Comparison of ENCODE assay signal across 10 mouse cellular contexts in the genomic region with DNA sequence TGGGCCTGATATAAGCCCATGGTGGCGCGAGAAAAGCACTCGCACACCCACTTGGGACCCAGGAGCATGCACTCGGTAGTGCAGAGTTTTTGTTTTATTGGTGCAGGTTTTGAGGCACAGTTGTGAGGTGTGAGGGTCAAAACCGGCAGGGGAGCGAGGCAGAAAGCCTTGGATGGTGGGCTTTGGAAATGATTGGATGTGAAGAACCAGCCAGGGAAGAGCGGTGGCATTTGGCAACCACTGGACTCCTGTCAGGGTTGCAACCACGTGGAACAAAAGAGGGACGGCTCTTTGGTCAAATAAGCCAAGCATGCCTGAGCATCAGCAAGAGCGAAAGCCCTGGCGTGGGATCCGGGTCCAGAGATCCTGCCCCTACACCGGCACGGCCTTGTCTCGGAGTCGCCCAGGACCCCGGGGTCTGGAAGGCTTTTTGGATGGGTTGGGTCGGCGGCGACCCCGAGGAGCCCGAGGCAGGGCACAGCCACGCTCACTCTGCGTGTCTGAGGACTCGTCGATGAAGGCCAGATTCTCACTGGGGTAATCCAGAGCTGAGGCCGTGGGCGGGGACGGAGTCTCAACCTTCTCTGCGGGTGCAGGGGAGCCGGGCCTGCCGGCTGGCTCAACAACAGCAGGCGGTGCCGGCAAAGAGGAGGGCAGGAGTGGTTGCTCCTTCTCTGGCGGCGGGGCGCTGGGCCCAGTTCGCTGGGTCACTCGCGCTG. TPM values are rescaled to one million over a fixed set of nuclear protein-coding genes. Genes with fewer than 3 reads are reported as not detected.
DNase-seq lines count a peak whose midpoint lies in the region; ATAC-seq and TF ChIP-seq lines count a peak whose summit lies in the region.
"Had no signal": no experiment of that assay in that cellular context is flagged by ENCODE, and none has a peak within 500 bp of the region (broad histone marks: within the 10 kb centered on the region; RNA-seq: fewer than 3 reads in every experiment).

No protein-coding gene starts in this region.

- no peak overlapping the region for H3K9ac ChIP-seq in midbrain, embryonic 11.5 days (ENCODE audit: low read length)
- no peak overlapping the region for H3K9ac ChIP-seq in midbrain, embryonic 16.5 days (ENCODE audit: low read depth, low read length)
- H3K9ac ChIP-seq in limb, embryonic 11.5 days (ENCODE audit: low read length): no peak overlapping the region
- peak overlapping the region; percentile 38 for H3K9ac ChIP-seq in stomach, postnatal 0 days (ENCODE audit: low read length)

- H3K27ac ChIP-seq in heart, embryonic 10.5 days: no peak overlapping the region
- H3K27ac ChIP-seq in midbrain, embryonic 11.5 days (ENCODE audit: low read depth, low read length): no peak overlapping the region
- no peak overlapping the region for H3K27ac ChIP-seq in midbrain, embryonic 16.5 days (ENCODE audit: low read length)
- no peak overlapping the region for H3K27ac ChIP-seq in limb, embryonic 11.5 days (replicated peaks; ENCODE audit: low read depth, low read length)
- peak overlapping the region; percentile 88 for H3K27ac ChIP-seq in stomach, postnatal 0 days (replicated peaks)

- intact Hi-C loops in heart, postnatal 36 days (cut with DNase I): loop anchor here (2.0 to 10.0 kb wide), 2 partner anchors 15 to 269 kb away; a partner anchor contains a TSS

- TF ChIP-seq CTCF in stomach, postnatal 0 days (IDR thresholded peaks at IDR 0.05; ENCODE audit: low read depth): no peak

- no peaks in the 10 kb centered on the region for H3K9me3 ChIP-seq in heart, embryonic 10.5 days
- H3K9me3 ChIP-seq in midbrain, embryonic 11.5 days (ENCODE audit: control insufficient read depth, low read length): no peaks in the 10 kb centered on the region
- H3K9me3 ChIP-seq in midbrain, embryonic 16.5 days (replicated peaks; ENCODE audit: control insufficient read depth, low read length, poor library complexity, severe bottlenecking): no peaks in the 10 kb centered on the region
- H3K9me3 ChIP-seq in limb, embryonic 11.5 days (ENCODE audit: control insufficient read depth, low read length): no peaks in the 10 kb centered on the region
- H3K9me3 ChIP-seq in stomach, postnatal 0 days (ENCODE audit: control insufficient read depth, low read length): no peaks in the 10 kb centered on the region

- H3K4me2 ChIP-seq in midbrain, embryonic 11.5 days: no peak overlapping the region
- H3K4me2 ChIP-seq in midbrain, embryonic 16.5 days (ENCODE audit: low read length): no peak overlapping the region
- H3K4me2 ChIP-seq in limb, embryonic 11.5 days (ENCODE audit: low read depth, severe bottlenecking): no peak overlapping the region; the same call in 1 of the 2 replicates
- peak overlapping the region; percentile 49 for H3K4me2 ChIP-seq in stomach, postnatal 0 days (replicated peaks; ENCODE audit: low read depth)

- peaks cover 49% of the 10 kb centered on the region for H3K4me1 ChIP-seq in heart, embryonic 10.5 days
- peaks cover 8% of the 10 kb centered on the region for H3K4me1 ChIP-seq in midbrain, embryonic 11.5 days (ENCODE audit: control insufficient read depth, insufficient read depth, low read length)
- H3K4me1 ChIP-seq in midbrain, embryonic 16.5 days (ENCODE audit: control insufficient read depth, insufficient read depth, low read length): peaks cover 8% of the 10 kb centered on the region
- H3K4me1 ChIP-seq in limb, embryonic 11.5 days (ENCODE audit: control insufficient read depth, insufficient read depth, low read length): peaks cover 5% of the 10 kb centered on the region
- H3K4me1 ChIP-seq in stomach, postnatal 0 days (replicated peaks; ENCODE audit: control insufficient read depth, insufficient read depth): peaks cover 13% of the 10 kb centered on the region

- 7% methylated on average over 40 of the region's 40 CpGs for whole genome bisulfite sequencing in heart, embryonic 10.5 days
- WGBS in midbrain, embryonic 11.5 days: 5% methylated on average over 38 of the region's 40 CpGs
- 7% methylated on average over 40 of the region's 40 CpGs for WGBS in midbrain, embryonic 16.5 days
- WGBS in limb, embryonic 11.5 days: 7% methylated on average over 35 of the region's 40 CpGs
- 30% methylated on average over 40 of the region's 40 CpGs for WGBS in stomach, postnatal 0 days

- no peak for TF ChIP-seq EP300 in stomach, postnatal 0 days (optimal IDR thresholded peaks at IDR 0.05)

- peak overlapping the region; percentile 41 for H3K4me3 ChIP-seq in heart, embryonic 10.5 days
- H3K4me3 ChIP-seq in midbrain, embryonic 11.5 days (ENCODE audit: low read depth, low read length): no peak overlapping the region
- no peak overlapping the region for H3K4me3 ChIP-seq in midbrain, embryonic 16.5 days (ENCODE audit: low read depth, low read length)
- H3K4me3 ChIP-seq in limb, embryonic 11.5 days (ENCODE audit: low read depth, low read length): peak overlapping the region; percentile 2; the same call in 1 of the 2 replicates
- H3K4me3 ChIP-seq in stomach, postnatal 0 days (ENCODE audit: low read depth, low read length): peak overlapping the region; percentile 24

- H3K27me3 ChIP-seq in heart, embryonic 10.5 days (ENCODE audit: insufficient read depth, poor library complexity, severe bottlenecking): peaks cover 81% of the 10 kb centered on the region
- H3K27me3 ChIP-seq in midbrain, embryonic 11.5 days (ENCODE audit: control insufficient read depth, insufficient read depth, low read length): peaks cover 63% of the 10 kb centered on the region
- H3K27me3 ChIP-seq in midbrain, embryonic 16.5 days (ENCODE audit: control insufficient read depth, insufficient read depth, low read depth, low read length): peaks cover 58% of the 10 kb centered on the region
- H3K27me3 ChIP-seq in limb, embryonic 11.5 days (ENCODE audit: control insufficient read depth, insufficient read depth, low read length): peaks cover 69% of the 10 kb centered on the region
- H3K27me3 ChIP-seq in stomach, postnatal 0 days (ENCODE audit: control insufficient read depth, insufficient read depth, low read length): no peaks in the 10 kb centered on the region

- DNase-seq in heart, embryonic 10.5 days (ENCODE audit: low spot score): no peak
- DNase-seq in heart, postnatal 36 days: no peak
- DNase-seq in midbrain, embryonic 11.5 days (ENCODE audit: low spot score, missing footprints): peak; percentile 94
- DNase-seq in limb, embryonic 11.5 days (ENCODE audit: low spot score): no peak
- no peak for DNase-seq in stomach, postnatal 0 days (ENCODE audit: low spot score)
- no peak for DNase-seq in left cerebral cortex, adult 11 months (ENCODE audit: low spot score)
- DNase-seq in thymus, postnatal 10 days (ENCODE audit: low spot score in 2 of 2): no peak
- DNase-seq: gastrocnemius, postnatal 25 days; right cerebral cortex, postnatal 4 days had no signal

- no peaks in the 10 kb centered on the region for H3K36me3 ChIP-seq in heart, embryonic 10.5 days
- H3K36me3 ChIP-seq in midbrain, embryonic 11.5 days (ENCODE audit: control insufficient read depth, insufficient read depth, low read length): no peaks in the 10 kb centered on the region
- no peaks in the 10 kb centered on the region for H3K36me3 ChIP-seq in midbrain, embryonic 16.5 days (ENCODE audit: control insufficient read depth, insufficient read depth, low read length)
- no peaks in the 10 kb centered on the region for H3K36me3 ChIP-seq in limb, embryonic 11.5 days (ENCODE audit: control insufficient read depth, insufficient read depth, low read length)
- H3K36me3 ChIP-seq in stomach, postnatal 0 days (ENCODE audit: control insufficient read depth, insufficient read depth, low read length): no peaks in the 10 kb centered on the region

- ATAC-seq in midbrain, embryonic 11.5 days (ENCODE audit: low FRiP score): no peak
- no peak for ATAC-seq in midbrain, embryonic 16.5 days
- no peak for ATAC-seq in limb, embryonic 11.5 days (ENCODE audit: insufficient number of reproducible peaks, low FRiP score, low TSS enrichment, low read depth)
- ATAC-seq in stomach, postnatal 0 days (ENCODE audit: low FRiP score, low TSS enrichment): no peak

RNA-seq across cellular contexts. Expression of a gene that starts 0.6 kb away (rescaled TPM):
- 2.3 and 2.4 TPM in 2 replicates for polyA plus RNA-seq in heart, embryonic 10.5 days (2016; fragmentation: Nextera tagmentation; extraction: Ambion mirVana)
- not detected for total RNA-seq in heart, postnatal 36 days (2021)
- not detected in 2 replicates for polyA plus RNA-seq in midbrain, embryonic 11.5 days (2014; fragmentation: Nextera tagmentation; extraction: Ambion mirVana)
- polyA plus RNA-seq in midbrain, embryonic 16.5 days (2015; fragmentation: Nextera tagmentation; extraction: Ambion mirVana): 0.85 and 1.9 TPM in 2 replicates
- 0.71 and 1.3 TPM in 2 replicates for polyA plus RNA-seq in limb, embryonic 11.5 days (2014; fragmentation: Nextera tagmentation; extraction: Ambion mirVana)
- 3.7 and 4.5 TPM in 2 replicates for polyA plus RNA-seq in stomach, postnatal 0 days (2015; fragmentation: Nextera tagmentation; extraction: Ambion mirVana)
- total RNA-seq: gastrocnemius, postnatal 25 days had no signal

RNA-seq across cellular contexts. Expression of a gene that starts 4.2 kb away (rescaled TPM):
- polyA plus RNA-seq in heart, embryonic 10.5 days (2016; fragmentation: Nextera tagmentation; extraction: Ambion mirVana): 23.1 and 29.4 TPM in 2 replicates
- 100 to 1,000 TPM; 146 to 154 TPM for total RNA-seq in heart, postnatal 36 days (2021)
- 3.4 and 3.7 TPM in 2 replicates for polyA plus RNA-seq in midbrain, embryonic 11.5 days (2014; fragmentation: Nextera tagmentation; extraction: Ambion mirVana)
- polyA plus RNA-seq in midbrain, embryonic 16.5 days (2015; fragmentation: Nextera tagmentation; extraction: Ambion mirVana): 13.2 and 13.4 TPM in 2 replicates
- 1.9 and 3.3 TPM in 2 replicates for polyA plus RNA-seq in limb, embryonic 11.5 days (2014; fragmentation: Nextera tagmentation; extraction: Ambion mirVana)
- 20.4 and 20.8 TPM in 2 replicates for polyA plus RNA-seq in stomach, postnatal 0 days (2015; fragmentation: Nextera tagmentation; extraction: Ambion mirVana)

RNA-seq across cellular contexts. Expression of a gene that starts 8.5 kb away (rescaled TPM):
- polyA plus RNA-seq in heart, embryonic 10.5 days (2016; fragmentation: Nextera tagmentation; extraction: Ambion mirVana): 0.25 and 0.32 TPM in 2 replicates
- total RNA-seq in heart, postnatal 36 days (2021): not detected
- polyA plus RNA-seq in midbrain, embryonic 11.5 days (2014; fragmentation: Nextera tagmentation; extraction: Ambion mirVana): not detected in 2 replicates
- 7.7 and 11.7 TPM in 2 replicates for polyA plus RNA-seq in midbrain, embryonic 16.5 days (2015; fragmentation: Nextera tagmentation; extraction: Ambion mirVana)
- 0.24 and 0.31 TPM in 2 replicates for polyA plus RNA-seq in limb, embryonic 11.5 days (2014; fragmentation: Nextera tagmentation; extraction: Ambion mirVana)
- 0.75 and 0.98 TPM in 2 replicates for polyA plus RNA-seq in stomach, postnatal 0 days (2015; fragmentation: Nextera tagmentation; extraction: Ambion mirVana)
- total RNA-seq: gastrocnemius, postnatal 25 days had no signal

RNA-seq across cellular contexts. Expression of a gene that starts 15.9 kb away (rescaled TPM):
- polyA plus RNA-seq in heart, embryonic 10.5 days (2016; fragmentation: Nextera tagmentation; extraction: Ambion mirVana): 166 and 169 TPM in 2 replicates
- total RNA-seq in heart, postnatal 36 days (2021): 100 to 1,000 TPM; 693 to 776 TPM
- 123 and 127 TPM in 2 replicates for polyA plus RNA-seq in midbrain, embryonic 11.5 days (2014; fragmentation: Nextera tagmentation; extraction: Ambion mirVana)
- 353 and 382 TPM in 2 replicates for polyA plus RNA-seq in midbrain, embryonic 16.5 days (2015; fragmentation: Nextera tagmentation; extraction: Ambion mirVana)
- 74.7 and 90.5 TPM in 2 replicates for polyA plus RNA-seq in limb, embryonic 11.5 days (2014; fragmentation: Nextera tagmentation; extraction: Ambion mirVana)
- 537 and 559 TPM in 2 replicates for polyA plus RNA-seq in stomach, postnatal 0 days (2015; fragmentation: Nextera tagmentation; extraction: Ambion mirVana)

RNA-seq across cellular contexts. Expression of a gene that starts 15.9 kb away (rescaled TPM):
- 61.3 and 62.0 TPM in 2 replicates for polyA plus RNA-seq in heart, embryonic 10.5 days (2016; fragmentation: Nextera tagmentation; extraction: Ambion mirVana)
- total RNA-seq in heart, postnatal 36 days (2021): 10 to 100 TPM; 22.0 to 24.7 TPM
- 53.7 and 55.9 TPM in 2 replicates for polyA plus RNA-seq in midbrain, embryonic 11.5 days (2014; fragmentation: Nextera tagmentation; extraction: Ambion mirVana)
- 84.7 and 92.5 TPM in 2 replicates for polyA plus RNA-seq in midbrain, embryonic 16.5 days (2015; fragmentation: Nextera tagmentation; extraction: Ambion mirVana)
- polyA plus RNA-seq in limb, embryonic 11.5 days (2014; fragmentation: Nextera tagmentation; extraction: Ambion mirVana): 50.2 and 51.7 TPM in 2 replicates
- polyA plus RNA-seq in stomach, postnatal 0 days (2015; fragmentation: Nextera tagmentation; extraction: Ambion mirVana): 79.0 and 82.8 TPM in 2 replicates

Comparison
In these comparisons a context has a peak if more than half of its experiments do, and no peak if none do; other contexts are left out.
1. H3K4me3 ChIP-seq: peak in heart, embryonic 10.5 days (single experiment), limb, embryonic 11.5 days (single experiment) and stomach, postnatal 0 days (single experiment); none in midbrain, embryonic 11.5 days (single experiment) and midbrain, embryonic 16.5 days (single experiment).